Mouse (Mus musculus) kidney, embryonic 15.5 days (tissue): Measurements from ENCODE around the gene Dhx37. TPM values are rescaled to one million over a fixed set of nuclear protein-coding genes. Genes with fewer than 3 reads are reported as not detected.

Experiments
- ATAC-seq: fragments of 200-750 bp; cut with Nextera tagmentation; replicated peaks from 2 replicates; pipeline ENCODE4 v1.8.0; 2017; ENCODE audit warnings: moderate TSS enrichment; ENCODE audit not compliant: low FRiP score
- H3K27ac ChIP-seq: fragments of 300-500 bp; sonication (generic); 2 replicates; pipeline ENCODE4 v1.5.1; 2015; ENCODE audit warnings: mild to moderate bottlenecking, inconsistent platforms
- H3K27me3 ChIP-seq: fragments of 300-500 bp; sonication (generic); 2 replicates; pipeline ENCODE4 v1.6.1; 2015; ENCODE audit warnings: inconsistent platforms
- H3K36me3 ChIP-seq: fragments of 300-500 bp; sonication (generic); 2 replicates; pipeline ENCODE4 v1.6.1; 2015; ENCODE audit warnings: inconsistent platforms
- H3K4me1 ChIP-seq: fragments of 300-500 bp; sonication (generic); 2 replicates; pipeline ENCODE4 v1.6.1; 2015; ENCODE audit warnings: inconsistent platforms
- H3K4me2 ChIP-seq: fragments of 300-500 bp; sonication (generic); 2 replicates; pipeline ENCODE4 v1.6.1; 2015; ENCODE audit warnings: moderate library complexity, mild to moderate bottlenecking, inconsistent platforms
- H3K4me3 ChIP-seq: fragments of 300-500 bp; sonication (generic); replicated peaks from 2 replicates; pipeline ENCODE4 v1.5.1; 2015; ENCODE audit warnings: mild to moderate bottlenecking, inconsistent platforms
- H3K9ac ChIP-seq: fragments of 300-500 bp; sonication (generic); 2 replicates; pipeline ENCODE4 v1.6.1; 2015; ENCODE audit warnings: mild to moderate bottlenecking, inconsistent platforms
- H3K9me3 ChIP-seq: fragments of 300-500 bp; sonication (generic); replicated peaks from 2 replicates; pipeline ENCODE4 v1.6.1; 2016; ENCODE audit warnings: inconsistent platforms
- WGBS: fragments of 180-500 bp; shearing (Covaris S2); methylation state at CpG from one replicate; pipeline ENCODE4 v1.1.7; 2015; ENCODE audit warnings: mixed read lengths; 5-methylcytosine and 5-hydroxymethylcytosine counted together
- polyA plus RNA-seq: library from polyadenylated mRNA; unstranded; fragments of >200 nt; fragmentation: Nextera tagmentation; extraction: Ambion mirVana; gene quantifications from 2 replicates; pipeline ENCODE4 v1.2.1, GENCODE M21; 2015

Dhx37 gene
- polyA plus RNA-seq, 1 experiment from 2014 or later = 15.6 TPM

DNA sequence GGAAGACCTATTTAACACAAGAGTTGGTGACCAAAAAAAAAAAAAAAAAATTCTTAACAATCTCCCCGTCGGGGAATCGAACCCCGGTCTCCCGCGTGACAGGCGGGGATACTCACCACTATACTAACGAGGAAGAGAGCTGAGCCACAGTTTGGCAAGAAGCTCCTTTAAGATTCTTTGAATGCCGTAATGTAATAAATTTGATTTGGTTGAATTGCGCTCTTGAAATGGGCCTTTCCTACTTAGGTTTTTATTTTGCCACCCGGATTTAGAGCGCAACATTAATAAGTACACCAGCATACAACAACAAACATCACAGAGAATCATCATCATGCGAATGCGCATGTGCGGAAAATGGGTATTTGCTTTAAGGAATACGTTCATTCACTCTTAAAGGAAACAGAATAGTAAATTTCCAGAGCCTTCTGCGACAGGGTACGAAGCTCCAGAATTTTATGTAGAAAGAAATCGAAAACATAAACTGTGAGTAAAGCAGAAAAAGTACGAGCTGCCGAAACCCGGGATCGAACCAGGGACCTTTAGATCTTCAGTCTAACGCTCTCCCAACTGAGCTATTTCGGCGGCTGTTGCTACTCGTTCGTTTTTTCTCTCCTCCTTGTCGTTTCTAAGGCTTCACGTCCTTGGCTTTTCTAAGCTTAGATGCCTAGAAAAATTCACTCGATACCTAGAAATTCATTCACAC is 28.2 kb downstream of the Dhx37 start:
- peak overlapping the region; percentile 72 for H3K4me3 ChIP-seq
- peaks cover 42% of the 10 kb centered on the region for H3K4me1 ChIP-seq
- no peaks in the 10 kb centered on the region for H3K36me3 ChIP-seq
- peak overlapping the region; percentile 95 for H3K27ac ChIP-seq
- peak overlapping the region; percentile 57 for H3K9ac ChIP-seq
- no peaks in the 10 kb centered on the region for H3K27me3 ChIP-seq
- under 1% methylated on average over 31 of the region's 31 CpGs for WGBS
- peak; percentile 49 for ATAC-seq
- H3K9me3 ChIP-seq = no peaks in the 10 kb centered on the region
- H3K4me2 ChIP-seq = peak overlapping the region; percentile 88

DNA sequence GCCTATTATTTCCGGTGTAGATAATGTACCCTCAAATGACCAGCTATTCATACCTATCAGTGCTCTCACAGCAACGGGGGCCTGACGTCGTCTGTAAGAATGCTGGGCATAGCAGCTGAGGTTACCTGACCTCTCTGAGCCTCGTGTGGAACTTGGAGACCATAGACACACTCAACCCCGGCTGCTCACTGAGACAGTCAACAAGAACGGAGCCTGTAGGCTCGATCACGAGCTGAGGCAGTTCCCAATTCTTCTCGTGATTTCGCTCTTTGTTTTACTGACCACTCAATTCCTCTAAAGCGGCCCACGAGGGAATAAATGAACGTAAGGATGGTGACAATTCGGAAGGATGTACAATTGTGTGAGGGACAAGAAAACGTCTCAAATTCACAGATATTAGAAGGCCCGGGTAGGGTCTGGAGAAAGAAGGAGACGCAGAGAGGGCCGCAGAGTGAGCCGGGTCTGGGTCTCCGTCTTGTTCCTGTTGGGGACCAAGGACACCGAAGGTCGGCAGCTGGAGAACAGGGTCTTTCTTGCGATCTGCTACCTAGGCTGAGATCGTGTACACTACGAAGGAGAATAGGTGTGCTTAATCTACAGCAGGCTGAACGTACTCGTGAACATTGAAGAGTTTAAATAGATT is 28.9 kb downstream of the Dhx37 start:
- peak overlapping the region; percentile 95 for H3K27ac ChIP-seq
- H3K9ac ChIP-seq = peak overlapping the region; percentile 52
- WGBS = under 1% methylated on average over 28 of the region's 28 CpGs
- H3K9me3 ChIP-seq = no peaks in the 10 kb centered on the region
- peak overlapping the region; percentile 72 for H3K4me3 ChIP-seq
- peak overlapping the region; percentile 88 for H3K4me2 ChIP-seq
- no peaks in the 10 kb centered on the region for H3K27me3 ChIP-seq
- H3K36me3 ChIP-seq = no peaks in the 10 kb centered on the region
- peak; percentile 55 for ATAC-seq
- H3K4me1 ChIP-seq = peaks cover 37% of the 10 kb centered on the region

DNA sequence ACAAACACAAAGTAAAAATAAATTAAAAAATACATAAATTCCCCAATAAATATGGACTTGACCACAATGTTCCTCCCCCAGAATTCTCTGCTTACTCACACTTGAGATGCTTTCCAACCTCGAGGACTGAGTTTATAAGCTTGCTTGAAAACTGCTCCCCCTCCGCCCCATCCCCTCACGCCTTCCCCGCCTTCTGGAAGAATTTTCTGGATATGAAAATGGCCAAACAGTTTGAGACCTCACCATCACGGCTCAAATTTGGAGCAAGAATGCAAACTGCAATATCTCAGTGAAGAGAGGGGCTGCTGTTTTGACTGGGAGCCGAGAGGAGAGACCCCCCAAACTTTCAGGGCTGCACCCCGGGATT is 29.4 kb downstream of the Dhx37 start:
- Histone ChIP-seq H3K9ac (peak overlapping the region; percentile 52), H3K4me3 (peak overlapping the region; percentile 72), H3K27me3 (no peaks in the 10 kb centered on the region), H3K4me1 (peaks cover 32% of the 10 kb centered on the region), H3K9me3 (no peaks in the 10 kb centered on the region), H3K27ac (peak overlapping the region; percentile 95), H3K36me3 (no peaks in the 10 kb centered on the region), H3K4me2 (peak overlapping the region; percentile 88)
- ATAC-seq = no peak
- WGBS = 3% methylated on average over 7 of the region's 7 CpGs

DNA sequence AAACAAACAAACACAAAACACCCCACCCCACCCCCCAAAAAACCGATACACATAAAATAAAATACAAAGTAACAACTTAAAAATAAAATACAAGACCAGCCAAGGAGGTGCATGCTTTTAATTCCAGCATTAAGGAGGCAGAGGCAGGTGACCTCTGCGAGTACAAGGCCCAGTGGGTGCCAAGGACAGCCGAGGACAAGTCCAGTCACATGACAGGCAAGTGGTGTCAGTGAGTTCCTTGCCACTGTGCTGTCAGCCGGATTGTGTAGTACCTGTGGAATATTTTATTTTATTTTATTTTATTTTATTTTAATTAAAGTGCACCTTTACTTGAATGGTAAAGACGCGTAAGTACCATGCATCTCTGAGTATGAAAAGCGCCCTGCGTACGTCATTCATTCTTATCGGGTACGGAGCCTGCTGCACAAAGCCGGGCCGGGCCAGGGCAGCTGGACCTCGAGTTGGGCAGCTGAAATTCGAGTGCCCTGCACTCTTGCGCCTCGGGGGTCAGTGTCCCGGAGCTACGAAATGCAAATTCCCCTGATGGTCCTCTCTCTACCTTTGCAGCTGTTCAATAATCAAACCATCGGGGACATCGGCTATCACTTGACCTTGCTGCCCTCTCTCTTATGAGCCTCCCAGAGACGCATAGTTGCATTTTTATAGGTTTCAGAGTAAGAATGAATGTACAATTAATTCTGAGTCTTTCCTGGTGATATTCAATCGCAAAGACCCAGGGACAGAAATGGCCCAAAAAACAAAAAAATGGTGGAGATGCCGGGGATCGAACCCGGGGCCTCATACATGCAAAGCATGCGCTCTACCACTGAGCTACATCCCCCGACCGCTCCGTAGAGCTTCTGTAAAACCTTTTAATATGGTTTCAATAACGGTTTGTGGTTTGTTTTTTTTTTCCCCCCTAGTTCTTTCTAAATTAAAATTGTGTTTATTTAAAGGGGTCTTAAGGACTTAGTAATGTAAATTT is 30.1 kb downstream of the Dhx37 start:
- peak overlapping the region; percentile 72 for H3K4me3 ChIP-seq
- H3K4me1 ChIP-seq = peaks cover 26% of the 10 kb centered on the region
- no peaks in the 10 kb centered on the region for H3K27me3 ChIP-seq
- H3K9me3 ChIP-seq = no peaks in the 10 kb centered on the region
- peak overlapping the region; percentile 37; the same call in 1 of the 2 replicates for H3K27ac ChIP-seq
- peak overlapping the region; percentile 88 for H3K4me2 ChIP-seq
- ATAC-seq = 0 out of 2 replicates have a peak, but pooled peaks have one; percentile 9
- 10% methylated on average over 31 of the region's 31 CpGs for WGBS
- peak overlapping the region; percentile 39; the same call in 1 of the 2 replicates for H3K9ac ChIP-seq
- H3K36me3 ChIP-seq = no peaks in the 10 kb centered on the region

DNA sequence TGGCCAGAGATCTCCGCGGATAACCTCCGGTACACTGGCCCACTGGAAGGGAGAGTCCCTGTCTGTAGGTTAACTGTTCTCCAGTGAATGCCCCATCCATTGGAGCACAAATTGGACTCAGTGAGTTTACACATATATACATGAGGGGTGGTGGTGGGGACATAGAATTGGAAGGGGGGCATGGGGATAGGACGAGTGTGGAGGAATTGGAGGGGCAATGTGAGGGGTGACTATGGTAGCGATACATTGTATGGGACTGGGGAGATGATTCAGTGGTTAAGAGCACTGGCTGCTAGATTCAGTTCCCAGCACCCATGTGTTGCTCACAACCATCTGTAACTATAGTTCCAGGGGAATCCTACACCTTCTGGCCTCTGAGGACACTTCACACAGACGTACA is 30.9 kb downstream of the Dhx37 start:
- no peak overlapping the region for H3K9ac ChIP-seq
- WGBS = 58% methylated on average over 6 of the region's 6 CpGs

DNA sequence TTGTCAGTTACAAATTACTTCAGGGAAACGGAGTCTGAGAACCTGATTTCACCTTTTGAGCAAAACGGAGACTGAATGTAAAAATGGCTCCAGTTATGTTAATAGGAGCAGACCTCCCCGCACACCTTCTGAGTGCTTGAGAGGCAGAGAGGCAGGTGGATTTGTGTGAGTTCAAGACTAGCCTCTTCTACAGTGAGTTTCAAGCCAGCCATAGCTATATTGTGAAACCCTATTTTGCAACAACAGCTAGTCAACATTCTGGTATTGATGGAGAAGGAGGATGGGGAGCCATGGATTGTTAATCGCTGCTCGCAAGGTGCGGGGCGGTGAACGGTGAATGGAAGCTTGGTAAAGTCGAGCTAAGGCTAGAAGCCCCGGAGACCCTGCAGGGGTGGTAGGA is 31.4 kb downstream of the Dhx37 start:
- Histone ChIP-seq H3K9ac (no peak overlapping the region), H3K4me3 (no peak overlapping the region; the same call in 1 of the 2 replicates), H3K27me3 (no peaks in the 10 kb centered on the region), H3K4me2 (peak overlapping the region; percentile 25), H3K27ac (no peak overlapping the region), H3K36me3 (no peaks in the 10 kb centered on the region), H3K4me1 (peaks cover 19% of the 10 kb centered on the region), H3K9me3 (no peaks in the 10 kb centered on the region)
- ATAC-seq = no peak
- WGBS = 52% methylated on average over 10 of the region's 10 CpGs

More for the DNA sequence above, 30.9 kb downstream of the Dhx37 start:
- Histone ChIP-seq H3K27ac (no peak overlapping the region), H3K27me3 (no peaks in the 10 kb centered on the region), H3K4me2 (peak overlapping the region; percentile 25), H3K36me3 (no peaks in the 10 kb centered on the region), H3K9me3 (no peaks in the 10 kb centered on the region), H3K4me1 (peaks cover 22% of the 10 kb centered on the region), H3K4me3 (no peak overlapping the region; the same call in 1 of the 2 replicates)
- no peak for ATAC-seq

DNA sequence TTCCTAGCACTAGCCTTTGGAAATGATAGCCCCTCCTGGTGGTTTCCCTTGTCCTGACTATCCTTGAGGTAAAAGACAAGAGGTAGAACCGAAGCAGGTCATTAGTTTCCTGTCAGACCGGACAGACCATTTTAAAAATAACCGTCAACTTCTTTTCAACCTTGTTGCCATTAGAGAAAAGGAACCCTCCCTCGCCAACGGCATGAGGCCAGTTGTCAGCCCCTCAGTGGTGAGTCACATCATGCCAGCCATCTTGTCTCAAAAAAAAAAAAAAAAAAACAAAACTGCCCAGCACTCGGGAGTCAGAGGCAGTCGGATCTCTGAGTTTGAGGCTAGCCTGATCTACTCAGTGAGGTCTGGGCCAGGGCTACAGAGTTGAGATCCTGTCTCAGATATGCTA is 33.0 kb downstream of the Dhx37 start:
- no peak overlapping the region for H3K27ac ChIP-seq

DNA sequence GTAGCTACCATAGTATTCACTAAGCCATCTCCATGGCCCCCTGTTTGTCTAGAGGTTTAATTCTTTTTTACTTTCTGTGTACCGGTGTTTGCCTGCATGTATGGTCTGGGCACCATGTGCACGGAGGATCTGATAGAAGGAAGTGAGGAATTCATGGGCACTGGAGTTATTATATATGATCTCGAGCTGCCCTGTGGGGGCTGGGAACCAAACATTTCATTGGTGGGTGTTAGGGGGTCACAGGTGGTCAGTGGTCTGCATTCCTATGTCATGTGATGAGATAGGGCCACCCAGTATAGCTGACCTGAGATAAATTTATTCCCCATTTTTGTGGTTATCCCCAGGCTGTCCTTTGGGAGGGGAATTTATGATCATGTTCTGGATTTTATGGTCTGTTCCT is 38.9 kb downstream of the Dhx37 start:
- Histone ChIP-seq H3K27ac (peak overlapping the region; percentile 99), H3K9me3 (no peaks in the 10 kb centered on the region), H3K4me3 (no peak overlapping the region), H3K27me3 (no peaks in the 10 kb centered on the region), H3K4me1 (peaks cover 39% of the 10 kb centered on the region), H3K9ac (peak overlapping the region; percentile 35; the same call in 1 of the 2 replicates), H3K36me3 (no peaks in the 10 kb centered on the region), H3K4me2 (peak overlapping the region; percentile 60)
- WGBS = 45% methylated on average over 3 of the region's 3 CpGs
- ATAC-seq = no peak

More for the DNA sequence above, 33.0 kb downstream of the Dhx37 start:
- H3K27me3 ChIP-seq = no peaks in the 10 kb centered on the region
- no peak overlapping the region for H3K9ac ChIP-seq
- WGBS = 38% methylated on average over 7 of the region's 7 CpGs
- no peaks in the 10 kb centered on the region for H3K36me3 ChIP-seq
- no peak overlapping the region for H3K4me2 ChIP-seq
- H3K9me3 ChIP-seq = no peaks in the 10 kb centered on the region
- H3K4me1 ChIP-seq = peaks cover 7% of the 10 kb centered on the region
- no peak for ATAC-seq
- no peak overlapping the region for H3K4me3 ChIP-seq

DNA sequence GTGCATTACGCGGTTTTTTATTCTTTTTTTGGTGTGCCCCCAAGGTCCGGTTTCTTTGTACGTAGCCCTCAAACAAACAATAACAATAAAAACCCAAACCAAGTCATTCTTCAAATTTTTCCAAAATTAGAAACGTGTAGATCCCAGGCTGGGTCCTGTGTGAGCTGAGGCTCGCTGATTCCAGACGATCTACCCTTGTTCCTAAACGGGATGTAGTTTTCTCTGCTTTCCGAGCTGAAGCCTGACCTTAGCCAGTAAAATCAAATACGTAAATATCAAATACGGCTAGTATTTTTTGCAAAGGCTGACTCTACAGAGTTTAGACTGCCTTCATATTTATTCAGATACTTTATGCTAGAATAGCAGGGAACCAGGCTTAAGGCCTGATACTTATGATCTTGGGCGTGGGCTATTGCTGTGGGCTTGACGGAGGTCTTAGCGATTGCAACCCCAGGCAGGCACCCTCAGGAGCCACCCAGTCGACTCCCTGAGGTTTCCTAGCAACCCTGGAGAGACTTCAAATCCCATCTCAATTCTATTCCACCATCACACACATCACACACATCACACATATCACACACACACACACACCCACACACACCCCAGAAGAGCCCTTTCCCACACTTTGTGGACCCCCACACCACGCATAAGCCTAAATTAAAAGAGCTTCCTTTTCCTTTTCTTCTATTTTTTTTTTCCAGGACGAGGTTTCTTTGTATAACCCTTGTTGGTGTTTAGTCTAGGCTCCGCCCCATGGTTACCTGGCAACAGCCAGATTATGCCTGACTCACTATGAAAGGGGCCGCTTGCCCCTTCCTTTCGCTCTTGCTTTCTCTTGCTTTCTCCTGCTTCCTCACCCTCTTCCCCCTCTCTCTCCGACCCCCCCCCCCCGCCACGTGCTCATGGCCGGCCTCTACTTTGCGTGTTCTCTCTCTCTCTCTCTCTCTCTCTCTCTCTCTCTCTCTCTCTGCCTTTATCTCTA is 40.0 kb downstream of the Dhx37 start:
- peaks cover 39% of the 10 kb centered on the region for H3K4me1 ChIP-seq
- peak overlapping the region; percentile 48 for H3K9ac ChIP-seq
- peak overlapping the region; percentile 39 for H3K4me3 ChIP-seq
- no peaks in the 10 kb centered on the region for H3K27me3 ChIP-seq
- peak overlapping the region; percentile 60 for H3K4me2 ChIP-seq
- H3K9me3 ChIP-seq = no peaks in the 10 kb centered on the region
- WGBS = 10% methylated on average over 25 of the region's 25 CpGs
- ATAC-seq = peak; percentile 50; the same call in 1 of the 2 replicates
- H3K27ac ChIP-seq = peak overlapping the region; percentile 99
- H3K36me3 ChIP-seq = no peaks in the 10 kb centered on the region

DNA sequence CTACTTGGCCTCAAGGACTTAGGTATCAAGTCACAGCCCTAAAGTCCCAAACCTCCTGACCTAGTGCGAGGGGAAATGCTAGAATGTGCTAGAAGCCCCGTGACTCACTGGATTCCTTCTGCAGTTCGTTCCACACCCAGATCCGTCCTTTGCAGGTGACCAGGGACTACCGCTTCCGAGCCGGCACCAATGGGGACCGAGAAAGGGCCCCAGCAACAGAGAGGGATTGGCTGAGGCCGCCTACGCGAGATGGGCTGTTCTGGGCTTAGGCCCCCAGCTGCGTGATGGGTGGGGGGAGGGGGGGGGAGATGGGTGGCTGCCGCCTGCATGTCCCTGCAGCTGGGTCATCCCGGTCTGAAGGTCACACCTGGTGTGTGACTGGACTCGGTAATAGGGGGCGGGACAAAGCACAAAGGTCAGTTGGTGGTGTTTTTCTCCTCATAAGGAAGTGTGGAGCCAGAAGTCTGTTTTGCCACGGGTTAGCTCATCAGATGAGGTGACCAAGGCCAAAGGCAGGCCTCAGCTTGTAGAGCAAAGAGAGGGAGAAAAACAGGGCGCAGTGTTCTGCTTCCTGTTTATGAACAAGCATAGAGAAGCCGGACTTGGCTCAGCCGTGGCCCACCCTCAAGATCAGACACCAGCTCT is 40.8 kb downstream of the Dhx37 start:
- ATAC-seq = peak; percentile 96
- WGBS = 0% methylated on average over 20 of the region's 20 CpGs

More for the DNA sequence above, 40.8 kb downstream of the Dhx37 start:
- H3K27me3 ChIP-seq = no peaks in the 10 kb centered on the region
- H3K4me1 ChIP-seq = peaks cover 46% of the 10 kb centered on the region
- H3K27ac ChIP-seq = peak overlapping the region; percentile 99
- H3K36me3 ChIP-seq = peaks cover 5% of the 10 kb centered on the region; the same call in 1 of the 2 replicates
- H3K4me3 ChIP-seq = peak overlapping the region; percentile 39
- no peaks in the 10 kb centered on the region for H3K9me3 ChIP-seq
- H3K9ac ChIP-seq = peak overlapping the region; percentile 48
- H3K4me2 ChIP-seq = peak overlapping the region; percentile 60
